Mouse (Mus musculus) E14TG2a.4 (cell line): Measurements from ENCODE around the gene Spred2.

ENCODE experiments used
- H3K27me3 ChIP-seq: 2 replicates; pipeline ENCODE4 v1.6.1; 2014; ENCODE audit warnings: low read length, control low read depth; ENCODE audit not compliant: insufficient read depth
- H3K36me3 ChIP-seq: 2 replicates; pipeline ENCODE4 v1.6.1; 2014; ENCODE audit warnings: low read length, control low read depth; ENCODE audit not compliant: insufficient read depth
- H3K4me1 ChIP-seq: replicated peaks from 2 replicates; pipeline ENCODE4 v1.6.1; 2014; ENCODE audit warnings: low read depth, low read length, control low read depth
- H3K4me3 ChIP-seq: replicated peaks from 2 replicates; pipeline ENCODE4 v1.5.1; 2014; ENCODE audit warnings: mild to moderate bottlenecking, low read length
- H3K9me3 ChIP-seq: 2 replicates; pipeline ENCODE4 v1.6.1; 2014; ENCODE audit warnings: low read length, control low read depth
- CTCF ChIP-seq: conservative IDR thresholded peaks from 2 replicates; pipeline ENCODE4 v1.5.1; 2014; ENCODE audit warnings: low read length
- NANOG ChIP-seq: IDR thresholded peaks from 2 replicates; pipeline ENCODE4 v1.6.1; 2014; ENCODE audit warnings: borderline replicate concordance, low read length, mixed read lengths
- POU5F1 ChIP-seq: IDR thresholded peaks from 2 replicates; pipeline ENCODE4 v1.6.1; 2014; ENCODE audit warnings: low read length, borderline replicate concordance

Spred2 gene

DNA sequence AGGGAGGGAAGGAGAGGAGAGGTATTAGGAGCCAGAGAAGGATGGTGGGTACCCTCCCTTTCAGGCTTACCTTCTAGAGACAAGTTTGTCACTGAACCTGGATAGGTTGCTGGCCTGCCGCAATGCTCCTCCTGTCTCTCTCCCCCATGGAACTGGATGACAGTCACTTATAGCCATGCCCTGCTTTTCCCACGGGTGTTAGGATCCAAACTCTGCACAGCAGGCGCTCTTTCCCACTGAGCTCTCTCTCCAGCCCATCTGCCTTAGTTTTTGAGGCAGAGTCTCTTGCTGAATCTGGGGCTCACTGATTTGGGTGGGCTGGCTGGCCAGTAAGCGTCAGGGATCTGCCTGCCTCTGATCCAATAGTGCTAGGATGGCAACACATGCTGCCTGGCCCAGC, 23.5 kb upstream of the Spred2 start:
- Histone ChIP-seq H3K4me3 (no peak overlapping the region), H3K4me1 (peaks cover 7% of the 10 kb centered on the region; the same call in 1 of the 2 replicates), H3K9me3 (no peaks in the 10 kb centered on the region), H3K27me3 (peaks cover 4% of the 10 kb centered on the region; the same call in 1 of the 2 replicates), H3K36me3 (no peaks in the 10 kb centered on the region)
- TF ChIP-seq POU5F1 (no peak), CTCF (no peak), NANOG (no peak)

DNA sequence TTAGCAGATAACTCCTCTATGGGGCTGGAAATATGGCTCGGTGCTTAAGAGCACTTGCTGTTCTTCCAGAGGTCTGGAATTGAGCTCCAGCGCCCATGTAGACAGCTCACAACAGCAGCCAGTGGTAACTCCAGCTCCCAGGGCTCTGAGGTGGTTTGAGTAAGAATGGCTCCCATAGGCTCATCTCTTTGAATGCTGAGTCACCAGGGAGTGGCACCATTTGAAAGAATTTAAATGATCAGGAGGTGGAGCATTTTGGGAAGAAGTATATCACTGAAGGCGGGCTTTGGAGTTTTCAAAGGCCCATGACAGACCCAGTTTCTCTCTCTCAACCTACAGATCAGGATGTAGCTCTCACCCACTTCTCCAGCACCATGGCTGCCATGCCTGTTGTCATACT, 13.0 kb upstream of the Spred2 start:
- peaks cover 27% of the 10 kb centered on the region for H3K9me3 ChIP-seq
- no peak overlapping the region for H3K4me3 ChIP-seq
- no peak for TF ChIP-seq NANOG
- no peak for TF ChIP-seq POU5F1
- no peak for TF ChIP-seq CTCF
- H3K36me3 ChIP-seq = 0 out of 2 replicates have a peak, but pooled peaks cover 3% of the 10 kb centered on the region
- H3K4me1 ChIP-seq = peaks cover 26% of the 10 kb centered on the region
- no peaks in the 10 kb centered on the region for H3K27me3 ChIP-seq

- peaks cover 27% of the 10 kb centered on the region for H3K9me3 ChIP-seq
- TF ChIP-seq POU5F1 = no peak
- TF ChIP-seq CTCF = no peak
- no peak for TF ChIP-seq NANOG
Measured at GRCm38 (mm10) chr11:19912179-19912578, 12.0 kb upstream of the Spred2 start.

GRCm38 (mm10) chr11:19912661-19913060, 11.5 kb upstream of the Spred2 start:
- Histone ChIP-seq H3K27me3 (no peaks in the 10 kb centered on the region), H3K4me3 (no peak overlapping the region), H3K9me3 (peaks cover 27% of the 10 kb centered on the region), H3K36me3 (0 out of 2 replicates have a peak, but pooled peaks cover 3% of the 10 kb centered on the region), H3K4me1 (peaks cover 37% of the 10 kb centered on the region)
- no peak for TF ChIP-seq NANOG
- peak; percentile 60 for TF ChIP-seq CTCF

More at GRCm38 (mm10) chr11:19912179-19912578, 12.0 kb upstream of the Spred2 start:
- 0 out of 2 replicates have a peak, but pooled peaks cover 3% of the 10 kb centered on the region for H3K36me3 ChIP-seq
- peaks cover 32% of the 10 kb centered on the region for H3K4me1 ChIP-seq
- H3K4me3 ChIP-seq = no peak overlapping the region
- H3K27me3 ChIP-seq = no peaks in the 10 kb centered on the region

DNA sequence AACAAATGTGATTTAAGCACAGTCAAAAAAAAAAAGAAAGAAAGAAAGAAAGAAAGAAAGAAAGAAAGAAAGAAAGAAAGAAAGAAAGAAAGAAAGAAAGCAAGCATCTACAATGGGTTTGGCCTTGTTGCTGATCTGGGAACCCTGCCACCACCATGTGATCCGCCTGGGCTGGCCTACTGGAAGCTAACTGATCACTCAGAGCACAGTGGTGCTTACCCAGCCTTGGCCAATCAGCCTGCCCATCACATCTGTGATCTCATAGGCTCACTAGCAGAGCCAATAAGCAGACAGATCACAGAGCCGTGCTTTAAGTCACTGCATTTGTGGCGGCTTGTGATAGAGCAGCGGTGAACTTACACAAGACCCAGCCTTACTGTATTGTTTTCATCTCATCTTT, 10.4 kb upstream of the Spred2 start:
- no peak for TF ChIP-seq CTCF
- TF ChIP-seq POU5F1 = no peak
- TF ChIP-seq NANOG = no peak
- Histone ChIP-seq H3K27me3 (no peaks in the 10 kb centered on the region), H3K4me1 (peaks cover 48% of the 10 kb centered on the region), H3K9me3 (peaks cover 27% of the 10 kb centered on the region), H3K36me3 (0 out of 2 replicates have a peak, but pooled peaks cover 3% of the 10 kb centered on the region), H3K4me3 (no peak overlapping the region)

- Histone ChIP-seq H3K36me3 (0 out of 2 replicates have a peak, but pooled peaks cover 3% of the 10 kb centered on the region), H3K4me1 (peaks cover 50% of the 10 kb centered on the region), H3K9me3 (peaks cover 26% of the 10 kb centered on the region), H3K4me3 (peak overlapping the region; percentile 55), H3K27me3 (no peaks in the 10 kb centered on the region)
- TF ChIP-seq POU5F1 (peak; percentile 62; the same call in 1 of the 2 replicates), CTCF (no peak), NANOG (peak; percentile 51; the same call in 1 of the 2 replicates)
Measured at GRCm38 (mm10) chr11:19917381-19918245, 6.6 kb upstream of the Spred2 start.

DNA sequence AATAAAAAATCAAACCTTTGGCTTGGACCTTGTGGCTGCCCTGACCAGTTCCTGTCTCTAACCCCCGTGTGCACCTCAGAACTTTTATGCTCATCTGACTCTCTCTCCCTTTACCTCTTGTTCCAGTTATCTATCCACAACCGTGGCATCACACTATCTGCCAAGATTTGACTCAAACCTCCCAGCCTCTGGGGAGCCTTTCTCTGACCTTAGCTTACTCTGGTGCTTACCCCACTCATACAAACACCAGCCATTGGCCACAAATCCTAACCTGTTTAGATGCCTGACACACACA, 6.0 kb upstream of the Spred2 start:
- Histone ChIP-seq H3K36me3 (0 out of 2 replicates have a peak, but pooled peaks cover 3% of the 10 kb centered on the region), H3K4me3 (peak overlapping the region; percentile 53), H3K9me3 (peaks cover 20% of the 10 kb centered on the region), H3K27me3 (no peaks in the 10 kb centered on the region), H3K4me1 (peaks cover 56% of the 10 kb centered on the region)
- TF ChIP-seq POU5F1 (no peak), CTCF (no peak), NANOG (no peak; the same call in 1 of the 2 replicates)

GRCm38 (mm10) chr11:19919460-19919784, 4.8 kb upstream of the Spred2 start:
- TF ChIP-seq POU5F1 (no peak), CTCF (no peak), NANOG (peak; percentile 71)
- 0 out of 2 replicates have a peak, but pooled peaks cover 2% of the 10 kb centered on the region for H3K36me3 ChIP-seq

DNA sequence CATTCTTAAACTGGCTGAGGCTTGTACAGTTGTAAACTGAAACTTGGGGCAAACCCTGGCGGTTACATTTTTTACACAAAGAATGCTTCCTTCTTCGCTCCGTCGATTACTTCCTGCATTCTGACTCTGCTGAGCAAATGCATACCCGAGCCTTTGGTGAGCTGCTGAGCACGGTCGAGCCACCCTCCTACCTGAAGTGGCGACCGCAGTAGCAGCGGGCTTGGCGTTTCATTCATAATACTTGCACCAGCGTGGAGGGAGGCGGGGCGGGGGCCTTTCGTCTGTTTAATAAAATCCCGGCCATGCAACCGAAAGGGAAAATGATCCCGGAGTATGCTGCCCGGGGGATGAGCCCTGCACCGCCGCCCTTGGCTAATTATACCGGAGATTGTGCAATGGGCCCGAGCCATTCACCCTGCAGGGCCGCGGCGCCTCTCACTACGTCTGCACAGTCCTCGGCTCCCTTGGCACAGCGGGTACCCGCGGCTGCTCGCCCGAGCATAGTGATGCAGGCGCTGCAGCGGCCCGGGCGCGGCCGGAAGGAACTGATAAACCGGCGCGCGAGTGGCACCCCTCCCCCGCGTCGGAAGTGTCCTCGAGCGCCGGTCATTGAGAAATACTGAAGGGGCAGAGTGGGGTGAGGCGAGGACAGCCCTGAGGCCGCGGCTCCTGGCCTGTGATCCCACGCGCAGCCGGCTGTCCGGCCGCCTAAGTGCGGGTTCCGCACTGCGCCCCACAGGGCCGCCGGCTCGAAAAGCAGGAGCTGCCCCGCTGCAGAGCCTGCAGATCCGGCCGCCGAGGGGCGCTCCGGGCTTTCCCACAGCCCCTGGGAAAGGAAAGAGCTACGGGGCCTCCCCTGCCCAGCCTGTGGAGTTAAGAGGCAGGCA, 4.1 kb upstream of the Spred2 start:
- Histone ChIP-seq H3K4me3 (peak overlapping the region; percentile 80), H3K27me3 (no peaks in the 10 kb centered on the region), H3K4me1 (peaks cover 60% of the 10 kb centered on the region), H3K36me3 (no peaks in the 10 kb centered on the region), H3K9me3 (peaks cover 4% of the 10 kb centered on the region; the same call in 1 of the 2 replicates)
- no peak for TF ChIP-seq NANOG
- no peak for TF ChIP-seq CTCF
- TF ChIP-seq POU5F1 = no peak

More at GRCm38 (mm10) chr11:19919460-19919784, 4.8 kb upstream of the Spred2 start:
- H3K9me3 ChIP-seq = peaks cover 10% of the 10 kb centered on the region
- H3K4me3 ChIP-seq = peak overlapping the region; percentile 80
- peaks cover 60% of the 10 kb centered on the region for H3K4me1 ChIP-seq
- no peaks in the 10 kb centered on the region for H3K27me3 ChIP-seq
